Mouse (Mus musculus) CD4-positive helper T cell, adult 2 months (primary cell): ENCODE data around the gene Hist2h3b.

ENCODE experiments used
- DNase-seq: peaks from one replicate; pipeline ENCODE4 v3.0.0-alpha.2; 2012; ENCODE audit warnings: low read depth, missing footprints, low spot score

Gene Hist2h3b

GRCm38 (mm10) chr3:96268051-96268775, at the start of gene Hist2h3b:
TSS of gene Hist2h3b (plus strand) at chr3:96268654.
- DNase-seq, result peak; percentile 83

DNA sequence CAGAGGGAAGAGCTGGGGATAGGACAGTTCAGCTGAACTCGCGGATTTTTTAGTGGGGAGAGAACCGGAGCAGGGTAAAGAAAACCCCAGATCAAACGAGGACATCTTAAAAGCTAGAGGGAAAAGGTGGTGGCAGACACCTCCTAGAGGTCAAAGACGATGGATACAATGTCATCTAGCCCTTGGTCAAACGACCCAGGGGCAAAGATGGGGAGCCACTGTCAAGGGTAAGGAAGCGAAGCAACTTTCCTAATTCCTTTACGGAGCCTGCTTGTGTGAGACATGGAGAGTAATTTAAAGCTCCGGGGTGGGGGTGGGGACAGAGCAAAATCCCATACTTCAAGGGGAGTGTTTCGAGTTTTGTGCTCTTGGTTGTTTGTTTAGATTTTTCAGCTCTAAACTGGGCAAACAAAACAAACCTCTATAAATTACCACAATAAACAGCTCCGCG, 49.2 kb upstream of the Hist2h3b start:
- DNase-seq, result no peak

- DNase-seq, result peak; percentile 92
Observed at GRCm38 (mm10) chr3:96219661-96220130, 48.8 kb upstream of the Hist2h3b start, which contains the start of the genes Bola1 and Hist2h2ab. TSS of gene Bola1 (minus strand) at chr3:96219709. TSS of gene Hist2h2ab (plus strand) at chr3:96219865.

- DNase-seq, result peak; percentile 69
Observed at GRCm38 (mm10) chr3:96220131-96220764, 48.2 kb upstream of the Hist2h3b start.

GRCm38 (mm10) chr3:96220765-96221639, 47.5 kb upstream of the Hist2h3b start, which contains the start of the genes Hist2h2ac and Hist2h2be:
TSS of gene Hist2h2ac (minus strand) at chr3:96220880.
TSS of gene Hist2h2be (plus strand) at chr3:96221119.
- DNase-seq, result peak; percentile 95

GRCm38 (mm10) chr3:96221640-96222038, 46.8 kb upstream of the Hist2h3b start:
- no peak for DNase-seq

GRCm38 (mm10) chr3:96222774-96223173, 45.7 kb upstream of the Hist2h3b start:
- DNase-seq, result no peak

- no peak for DNase-seq
Observed at GRCm38 (mm10) chr3:96225421-96225820, 43.0 kb upstream of the Hist2h3b start.

DNA sequence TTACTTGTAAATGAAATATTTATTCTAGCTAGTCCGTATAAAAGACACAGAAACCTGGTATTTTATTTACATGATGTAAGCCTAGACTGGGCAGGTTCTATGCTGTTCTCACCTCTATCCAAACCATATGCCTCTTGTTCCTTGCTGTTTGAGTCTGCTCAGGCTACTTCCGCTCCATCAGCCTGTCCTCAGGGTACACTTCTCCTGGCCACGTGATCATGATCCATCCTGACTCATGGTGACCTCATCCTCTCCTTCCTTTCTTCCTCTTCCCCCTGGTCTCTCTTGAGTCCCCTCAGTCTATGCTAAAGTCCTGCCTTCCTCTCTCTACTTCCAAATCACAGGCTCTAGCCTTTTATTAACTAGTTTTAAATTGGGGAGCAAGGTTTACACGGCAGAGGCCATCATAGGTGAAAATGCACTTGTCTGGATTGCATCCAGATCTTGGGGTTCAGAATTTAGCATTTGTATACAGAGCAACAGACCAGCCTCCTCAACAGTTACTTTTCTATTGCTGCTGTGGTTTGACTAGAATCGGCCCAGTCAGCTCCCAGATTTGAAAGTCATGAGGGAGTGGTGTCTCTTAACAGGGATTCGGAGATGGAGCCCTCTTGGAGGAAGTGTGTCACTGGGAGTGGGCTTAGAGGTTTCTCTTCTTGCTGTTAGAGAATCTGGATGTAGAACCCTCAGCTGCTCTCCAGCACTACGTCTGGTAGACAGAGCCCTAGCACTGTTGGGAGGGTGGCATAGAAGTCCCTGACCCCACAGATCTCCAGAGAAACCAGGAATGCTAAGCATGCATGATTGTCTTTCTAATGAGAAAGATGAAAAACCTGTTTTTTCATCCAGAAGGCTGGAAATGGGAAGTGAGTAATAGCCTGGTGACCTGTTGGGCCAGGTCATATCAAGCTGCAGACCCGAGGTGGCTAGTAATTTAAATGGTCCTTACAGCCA, 41.5 kb upstream of the Hist2h3b start:
- no peak for DNase-seq

- no peak for DNase-seq
Observed at GRCm38 (mm10) chr3:96228828-96229227, 39.6 kb upstream of the Hist2h3b start.

GRCm38 (mm10) chr3:96230404-96230803, 38.0 kb upstream of the Hist2h3b start:
- no peak for DNase-seq

GRCm38 (mm10) chr3:96230910-96231757, 37.3 kb upstream of the Hist2h3b start:
- DNase-seq, result no peak

- no peak for DNase-seq
Observed at GRCm38 (mm10) chr3:96231758-96232120, 36.7 kb upstream of the Hist2h3b start.

DNA sequence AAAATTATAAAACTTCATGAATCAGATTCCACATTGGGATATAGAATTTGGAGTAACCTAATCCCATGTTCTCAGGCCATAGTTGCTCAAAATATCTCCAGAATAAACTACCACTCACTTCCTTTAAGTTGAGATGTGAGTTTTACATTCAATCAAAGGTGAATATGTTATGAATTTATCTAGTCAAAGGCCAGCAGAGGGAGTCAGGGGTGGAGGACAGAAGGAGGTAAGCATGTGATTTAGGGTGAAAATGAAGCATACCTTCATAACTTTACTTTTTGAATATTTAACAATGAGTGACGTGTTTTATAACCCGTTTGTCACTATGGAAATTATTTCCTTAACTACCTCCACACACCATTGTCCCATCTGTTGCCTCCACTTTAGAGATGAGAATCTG, 33.5 kb upstream of the Hist2h3b start:
- peak; percentile 35 for DNase-seq

- DNase-seq, result no peak
Observed at GRCm38 (mm10) chr3:96235836-96236235, 32.6 kb upstream of the Hist2h3b start.

DNA sequence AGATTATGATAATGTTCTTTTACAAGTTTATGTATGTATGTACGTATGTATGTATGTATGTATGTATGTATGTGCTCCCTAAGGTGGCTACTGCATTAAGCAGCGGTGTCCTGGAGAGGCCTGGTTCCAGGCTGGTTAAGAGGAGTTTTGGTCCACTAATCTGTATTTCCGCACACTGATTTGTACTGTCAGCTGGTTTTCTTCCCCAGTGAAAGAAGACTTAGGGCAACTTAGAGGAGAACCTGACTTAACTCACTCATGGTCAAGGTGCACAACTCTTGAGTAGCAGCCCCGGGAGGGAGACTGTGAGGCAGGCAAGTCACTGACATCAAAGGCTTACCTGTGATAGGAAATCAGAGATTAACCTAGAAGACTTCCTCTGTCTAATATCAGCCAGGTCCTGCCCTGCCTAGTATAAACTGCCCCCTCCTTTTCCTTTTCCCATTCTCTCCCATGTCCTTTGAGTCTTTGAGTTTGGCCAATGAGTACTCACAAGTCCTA, 31.6 kb upstream of the Hist2h3b start:
- DNase-seq, result no peak

- DNase-seq, result peak; percentile 16
Observed at GRCm38 (mm10) chr3:96237335-96237903, 31.0 kb upstream of the Hist2h3b start.

- DNase-seq, result peak; percentile 29
Observed at GRCm38 (mm10) chr3:96237904-96238511, 30.4 kb upstream of the Hist2h3b start.
